Mouse (Mus musculus) neural tube, embryonic 14.5 days (tissue): ENCODE results near the gene Prcd. TPM values are rescaled to one million over a fixed set of nuclear protein-coding genes. Genes with fewer than 3 reads are reported as not detected.

Source experiments
- ATAC-seq: fragments of 200-750 bp; cut with Nextera tagmentation; 2 replicates; pipeline ENCODE4 v1.8.0; 2017; ENCODE audit warnings: low read depth, mild to moderate bottlenecking, moderate TSS enrichment, moderate library complexity
- H3K27ac ChIP-seq: fragments of 300-500 bp; sonication (generic); 2 replicates; pipeline ENCODE4 v1.5.1; 2014; ENCODE audit warnings: low read depth, mild to moderate bottlenecking, control low read depth, low read length, moderate library complexity, mixed read lengths
- H3K27me3 ChIP-seq: fragments of 300-500 bp; sonication (generic); 2 replicates; pipeline ENCODE4 v1.6.1; 2014; ENCODE audit warnings: low read length; ENCODE audit not compliant: control insufficient read depth, insufficient read depth
- H3K36me3 ChIP-seq: fragments of 300-500 bp; sonication (generic); 2 replicates; pipeline ENCODE4 v1.6.1; 2014; ENCODE audit warnings: low read length, mixed read lengths; ENCODE audit not compliant: control insufficient read depth, insufficient read depth
- H3K4me1 ChIP-seq: fragments of 300-500 bp; sonication (generic); 2 replicates; pipeline ENCODE4 v1.6.1; 2014; ENCODE audit warnings: low read length; ENCODE audit not compliant: control insufficient read depth, insufficient read depth
- H3K4me2 ChIP-seq: fragments of 300-500 bp; sonication (generic); 2 replicates; pipeline ENCODE4 v1.6.1; 2014; ENCODE audit warnings: mild to moderate bottlenecking, low read depth, low read length, control low read depth
- H3K4me3 ChIP-seq: fragments of 300-500 bp; sonication (generic); 2 replicates; pipeline ENCODE4 v1.5.1; 2014; ENCODE audit warnings: low read depth, low read length, control low read depth, mixed read lengths
- H3K9ac ChIP-seq: fragments of 300-500 bp; sonication (generic); replicated peaks from 2 replicates; pipeline ENCODE4 v1.6.1; 2014; ENCODE audit warnings: low read depth, mild to moderate bottlenecking, control low read depth, low read length, mixed read lengths
- H3K9me3 ChIP-seq: fragments of 300-500 bp; sonication (generic); 2 replicates; pipeline ENCODE4 v1.6.1; 2016; ENCODE audit warnings: low read length; ENCODE audit not compliant: control insufficient read depth
- WGBS: fragments of 180-500 bp; shearing (Covaris S2); extraction: QIAGEN DNeasy Blood & Tissue Kit; methylation state at CpG from one replicate; pipeline ENCODE4 v1.1.7; 2014; 5-methylcytosine and 5-hydroxymethylcytosine counted together
- polyA plus RNA-seq: library from polyadenylated mRNA; unstranded; fragments of >200 nt; fragmentation: Nextera tagmentation; extraction: Ambion mirVana; gene quantifications from 2 replicates; pipeline ENCODE4 v1.2.1, GENCODE M21; 2014

Prcd gene
- polyA plus RNA-seq, 1 experiment from 2014 or later = 2.7 TPM

- Histone ChIP-seq H3K4me3 (no peak overlapping the region), H3K9me3 (no peaks in the 10 kb centered on the region), H3K4me1 (peaks cover 21% of the 10 kb centered on the region), H3K36me3 (no peaks in the 10 kb centered on the region), H3K4me2 (no peak overlapping the region), H3K9ac (no peak overlapping the region), H3K27ac (no peak overlapping the region), H3K27me3 (no peaks in the 10 kb centered on the region)
- 76% methylated on average over 10 of the region's 10 CpGs for WGBS
- ATAC-seq = no peak
Observed at GRCm38 (mm10) chr11:116616438-116617118, 36.8 kb upstream of the Prcd start.

- H3K9me3 ChIP-seq = no peaks in the 10 kb centered on the region
- H3K9ac ChIP-seq = no peak overlapping the region
- 90% methylated on average over 7 of the region's 7 CpGs for WGBS
- no peak overlapping the region for H3K27ac ChIP-seq
- H3K4me1 ChIP-seq = peaks cover 21% of the 10 kb centered on the region
- no peaks in the 10 kb centered on the region for H3K27me3 ChIP-seq
- H3K4me3 ChIP-seq = no peak overlapping the region
- no peak overlapping the region for H3K4me2 ChIP-seq
- ATAC-seq = no peak
- H3K36me3 ChIP-seq = no peaks in the 10 kb centered on the region
Observed at GRCm38 (mm10) chr11:116617641-116618040, 35.7 kb upstream of the Prcd start.

GRCm38 (mm10) chr11:116618666-116619065 is 34.7 kb upstream of the Prcd start:
- ATAC-seq = no peak
- H3K4me3 ChIP-seq = no peak overlapping the region
- no peak overlapping the region for H3K9ac ChIP-seq
- H3K36me3 ChIP-seq = no peaks in the 10 kb centered on the region
- H3K27ac ChIP-seq = no peak overlapping the region
- H3K9me3 ChIP-seq = no peaks in the 10 kb centered on the region
- peaks cover 23% of the 10 kb centered on the region for H3K4me1 ChIP-seq
- 88% methylated on average over 7 of the region's 7 CpGs for WGBS
- H3K27me3 ChIP-seq = peaks cover 6% of the 10 kb centered on the region; the same call in 1 of the 2 replicates
- H3K4me2 ChIP-seq = no peak overlapping the region

GRCm38 (mm10) chr11:116619156-116619555 is 34.2 kb upstream of the Prcd start:
- Histone ChIP-seq H3K27ac (peak overlapping the region; percentile 44; the same call in 1 of the 2 replicates), H3K4me3 (no peak overlapping the region), H3K4me1 (peaks cover 27% of the 10 kb centered on the region), H3K36me3 (no peaks in the 10 kb centered on the region), H3K9ac (no peak overlapping the region), H3K9me3 (no peaks in the 10 kb centered on the region), H3K4me2 (peak overlapping the region; percentile 8; the same call in 1 of the 2 replicates), H3K27me3 (peaks cover 11% of the 10 kb centered on the region; the same call in 1 of the 2 replicates)
- no peak for ATAC-seq
- WGBS = 63% methylated on average over 7 of the region's 7 CpGs

- Histone ChIP-seq H3K36me3 (no peaks in the 10 kb centered on the region), H3K4me3 (no peak overlapping the region), H3K9me3 (no peaks in the 10 kb centered on the region), H3K27ac (peak overlapping the region; percentile 44; the same call in 1 of the 2 replicates), H3K4me1 (peaks cover 30% of the 10 kb centered on the region), H3K27me3 (peaks cover 14% of the 10 kb centered on the region), H3K9ac (no peak overlapping the region), H3K4me2 (peak overlapping the region; percentile 8; the same call in 1 of the 2 replicates)
- ATAC-seq = 0 out of 2 replicates have a peak, but pooled peaks have one; percentile 41
- whole genome bisulfite sequencing = 26% methylated on average over 8 of the region's 8 CpGs
Observed at GRCm38 (mm10) chr11:116619561-116619960, 33.8 kb upstream of the Prcd start.

- Histone ChIP-seq H3K36me3 (no peaks in the 10 kb centered on the region), H3K4me1 (peaks cover 30% of the 10 kb centered on the region), H3K27ac (no peak overlapping the region), H3K4me3 (no peak overlapping the region), H3K9ac (no peak overlapping the region), H3K27me3 (peaks cover 20% of the 10 kb centered on the region), H3K9me3 (no peaks in the 10 kb centered on the region), H3K4me2 (no peak overlapping the region; the same call in 1 of the 2 replicates)
- 35% methylated on average over 9 of the region's 9 CpGs for WGBS
- no peak for ATAC-seq
Observed at GRCm38 (mm10) chr11:116620073-116620472, 33.3 kb upstream of the Prcd start.

- Histone ChIP-seq H3K9me3 (no peaks in the 10 kb centered on the region), H3K4me1 (peaks cover 30% of the 10 kb centered on the region), H3K9ac (no peak overlapping the region), H3K4me3 (no peak overlapping the region), H3K4me2 (no peak overlapping the region), H3K27ac (0 out of 2 replicates have a peak overlapping the region, but pooled peaks have one; percentile 16), H3K36me3 (no peaks in the 10 kb centered on the region), H3K27me3 (peaks cover 20% of the 10 kb centered on the region)
- WGBS = 77% methylated on average over 10 of the region's 10 CpGs
- no peak for ATAC-seq
Observed at GRCm38 (mm10) chr11:116620559-116621253, 32.6 kb upstream of the Prcd start.

- Histone ChIP-seq H3K27me3 (peaks cover 20% of the 10 kb centered on the region), H3K4me2 (no peak overlapping the region), H3K4me3 (no peak overlapping the region), H3K4me1 (peaks cover 30% of the 10 kb centered on the region), H3K27ac (0 out of 2 replicates have a peak overlapping the region, but pooled peaks have one; percentile 16), H3K9ac (no peak overlapping the region), H3K9me3 (no peaks in the 10 kb centered on the region), H3K36me3 (no peaks in the 10 kb centered on the region)
- ATAC-seq = no peak
- WGBS = 49% methylated on average over 6 of the region's 6 CpGs
Observed at GRCm38 (mm10) chr11:116621258-116621704, 32.1 kb upstream of the Prcd start.
